Mouse (Mus musculus) limb, embryonic 11.5 days (tissue): Measurements from ENCODE around the gene Cbarp. TPM values are rescaled to one million over a fixed set of nuclear protein-coding genes. Genes with fewer than 3 reads are reported as not detected.
A peak's percentile ranks its signal among the peaks of the same experiment; 100 is the strongest.

ENCODE experiments used
- ATAC-seq: fragments of 200-750 bp; cut with Nextera tagmentation; 2 replicates; pipeline ENCODE4 v1.8.0; 2017; ENCODE audit warnings: low read depth; ENCODE audit not compliant: insufficient number of reproducible peaks, low FRiP score, low TSS enrichment
- DNase-seq: peaks from one replicate; pipeline ENCODE4 v3.0.0-alpha.2; 2015; ENCODE audit warnings: low spot score
- H3K27ac ChIP-seq: fragments of 300-500 bp; sonication (generic); replicated peaks from 2 replicates; pipeline ENCODE4 v1.5.1; 2014; ENCODE audit warnings: low read depth, mild to moderate bottlenecking, low read length
- H3K27me3 ChIP-seq: fragments of 300-500 bp; sonication (generic); 2 replicates; pipeline ENCODE4 v1.6.1; 2014; ENCODE audit warnings: mild to moderate bottlenecking, low read length, mixed read lengths; ENCODE audit not compliant: control insufficient read depth, insufficient read depth
- H3K36me3 ChIP-seq: fragments of 300-500 bp; sonication (generic); 2 replicates; pipeline ENCODE4 v1.6.1; 2014; ENCODE audit warnings: mild to moderate bottlenecking, low read length, moderate library complexity, mixed read lengths; ENCODE audit not compliant: control insufficient read depth, insufficient read depth
- H3K4me1 ChIP-seq: fragments of 300-500 bp; sonication (generic); 2 replicates; pipeline ENCODE4 v1.6.1; 2014; ENCODE audit warnings: low read length, mixed read lengths; ENCODE audit not compliant: control insufficient read depth, insufficient read depth
- H3K4me2 ChIP-seq: fragments of 300-500 bp; sonication (generic); 2 replicates; pipeline ENCODE4 v1.6.1; 2014; ENCODE audit warnings: low read depth, mild to moderate bottlenecking, moderate library complexity; ENCODE audit not compliant: severe bottlenecking
- H3K4me3 ChIP-seq: fragments of 300-500 bp; sonication (generic); 2 replicates; pipeline ENCODE4 v1.5.1; 2014; ENCODE audit warnings: low read depth, low read length
- H3K9ac ChIP-seq: fragments of 300-500 bp; sonication (generic); 2 replicates; pipeline ENCODE4 v1.6.1; 2014; ENCODE audit warnings: mild to moderate bottlenecking, low read length
- H3K9me3 ChIP-seq: fragments of 300-500 bp; sonication (generic); 2 replicates; pipeline ENCODE4 v1.6.1; 2016; ENCODE audit warnings: low read length; ENCODE audit not compliant: control insufficient read depth
- WGBS: fragments of 180-500 bp; shearing (Covaris S2); extraction: QIAGEN DNeasy Blood & Tissue Kit; methylation state at CpG from one replicate; pipeline ENCODE4 v1.1.7; 2014; 5-methylcytosine and 5-hydroxymethylcytosine counted together
- polyA plus RNA-seq: library from polyadenylated mRNA; unstranded; fragments of >200 nt; fragmentation: Nextera tagmentation; extraction: Ambion mirVana; gene quantifications from 2 replicates; pipeline ENCODE4 v1.2.1, GENCODE M21; 2014

The Cbarp gene
- polyA plus RNA-seq, 1 experiment from 2014 or later = 6.5 TPM

DNA sequence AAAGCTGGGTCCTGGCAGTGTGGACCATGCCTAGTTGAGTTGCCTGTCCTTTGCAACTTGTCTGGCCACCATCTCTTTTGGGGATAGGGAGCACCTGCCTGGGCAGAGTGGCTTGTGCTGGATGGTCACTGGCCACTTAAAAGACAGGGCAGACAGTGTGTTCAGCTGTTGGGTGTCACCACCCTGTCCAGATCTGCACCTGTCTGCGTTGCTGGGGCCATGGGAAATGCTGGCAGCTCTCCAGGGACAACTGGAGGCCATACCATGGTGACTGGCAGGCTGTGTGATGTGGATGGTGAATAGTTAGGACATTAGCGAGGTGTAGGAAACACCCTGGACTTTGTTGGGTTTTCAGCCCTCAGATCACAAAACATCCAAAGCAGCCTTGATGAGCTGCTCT lies 20.5 kb downstream of the Cbarp start:
- no peak for DNase-seq
- Histone ChIP-seq H3K36me3 (peaks cover 22% of the 10 kb centered on the region), H3K9ac (no peak overlapping the region), H3K4me1 (peaks cover 14% of the 10 kb centered on the region), H3K27ac (no peak overlapping the region), H3K4me2 (no peak overlapping the region), H3K27me3 (no peaks in the 10 kb centered on the region), H3K4me3 (no peak overlapping the region), H3K9me3 (no peaks in the 10 kb centered on the region)
- 91% methylated on average over 2 of the region's 2 CpGs for WGBS
- ATAC-seq = no peak

DNA sequence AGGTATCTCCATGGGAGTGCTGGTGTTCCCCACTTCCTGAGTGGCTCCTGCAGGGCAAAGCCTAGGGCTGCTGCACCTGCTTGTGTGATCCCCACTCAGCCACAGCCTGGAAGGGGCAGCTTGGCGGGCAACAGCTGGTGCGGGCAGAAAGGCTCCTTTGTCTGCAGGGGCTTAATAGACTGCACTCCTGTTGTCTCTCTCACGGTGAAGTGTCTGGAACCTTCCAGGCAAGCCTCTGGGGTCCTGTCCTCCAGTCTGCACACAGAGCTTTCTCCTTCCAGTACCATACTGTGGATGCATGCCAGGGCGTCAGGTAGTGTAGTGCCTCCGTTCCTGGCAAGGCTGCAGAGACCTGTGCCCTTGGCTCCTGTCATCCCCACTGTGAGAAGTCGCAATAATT lies 22.1 kb downstream of the Cbarp start:
- DNase-seq = no peak
- no peak overlapping the region for H3K27ac ChIP-seq
- no peak for ATAC-seq
- no peaks in the 10 kb centered on the region for H3K27me3 ChIP-seq
- H3K9me3 ChIP-seq = no peaks in the 10 kb centered on the region
- peaks cover 18% of the 10 kb centered on the region for H3K36me3 ChIP-seq
- peaks cover 14% of the 10 kb centered on the region for H3K4me1 ChIP-seq
- peak overlapping the region; percentile 89 for H3K4me2 ChIP-seq
- no peak overlapping the region; the same call in 1 of the 2 replicates for H3K9ac ChIP-seq
- WGBS = 86% methylated on average over 6 of the region's 6 CpGs
- H3K4me3 ChIP-seq = no peak overlapping the region; the same call in 1 of the 2 replicates

DNA sequence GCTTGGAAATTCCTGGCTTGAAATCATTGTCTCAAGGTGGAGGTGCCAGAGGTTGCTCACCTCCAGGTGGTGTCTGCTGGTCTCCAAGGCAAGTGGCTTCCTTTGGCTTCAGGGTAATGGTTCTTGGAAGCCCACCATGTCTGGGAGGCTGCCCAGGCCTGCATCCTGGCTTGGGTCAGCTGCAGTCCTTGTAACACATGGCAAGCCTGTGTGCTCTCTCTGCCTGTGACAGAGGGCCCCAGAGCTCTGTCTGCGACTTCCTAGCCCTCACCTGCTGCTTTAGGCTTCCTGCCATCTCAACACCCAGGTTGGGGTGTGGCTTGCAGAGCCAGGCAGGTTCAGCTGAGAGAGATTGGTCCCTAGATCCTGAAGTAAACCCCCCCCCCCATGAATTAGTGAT lies 22.9 kb downstream of the Cbarp start:
- Histone ChIP-seq H3K4me3 (peak overlapping the region; percentile 85), H3K36me3 (peaks cover 17% of the 10 kb centered on the region), H3K4me2 (peak overlapping the region; percentile 89), H3K9me3 (no peaks in the 10 kb centered on the region), H3K27ac (no peak overlapping the region), H3K27me3 (no peaks in the 10 kb centered on the region), H3K9ac (peak overlapping the region; percentile 92), H3K4me1 (peaks cover 14% of the 10 kb centered on the region)
- 55% methylated on average over 1 of the region's 1 CpGs for WGBS
- ATAC-seq (no peak), DNase-seq (no peak)

DNA sequence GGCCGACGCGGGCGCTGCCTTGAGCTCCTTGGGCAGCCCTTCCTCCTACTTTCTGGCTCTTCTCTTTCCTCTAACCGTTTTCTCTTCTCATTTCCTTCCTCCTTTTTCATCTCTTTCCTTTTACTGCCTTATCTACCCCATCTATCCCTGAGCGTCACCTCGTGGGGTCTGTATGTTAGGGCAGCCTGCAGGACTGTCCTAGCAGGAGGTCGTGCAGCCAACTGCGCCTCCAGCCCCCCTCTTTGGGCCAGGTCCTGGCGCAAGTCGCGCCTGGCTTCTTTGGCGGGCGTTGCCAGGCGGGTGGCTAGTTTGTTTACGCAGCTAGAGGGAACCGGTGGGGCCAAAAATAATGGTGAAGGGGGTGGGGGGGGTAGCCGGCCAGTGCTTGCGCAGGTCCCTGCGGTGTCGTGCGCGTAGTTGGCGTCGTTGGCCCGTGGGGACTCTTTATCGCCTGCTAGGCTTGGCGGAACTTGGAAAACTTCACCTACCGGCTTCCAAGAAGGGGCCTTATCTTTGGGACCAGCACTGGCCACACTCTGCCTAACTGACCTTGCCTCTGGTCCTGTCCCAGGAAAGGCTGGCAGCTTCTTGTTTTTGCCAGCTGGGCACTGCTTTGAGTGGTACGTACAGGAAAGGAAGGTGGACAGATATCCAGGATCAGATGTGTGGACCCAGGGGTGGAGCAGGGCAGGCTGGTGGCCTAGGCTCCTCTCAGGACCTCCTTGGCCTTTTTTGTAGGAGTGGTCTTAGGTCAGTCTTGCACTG lies 23.5 kb downstream of the Cbarp start:
- H3K4me2 ChIP-seq = peak overlapping the region; percentile 89
- 3% methylated on average over 30 of the region's 30 CpGs for WGBS
- peaks cover 14% of the 10 kb centered on the region for H3K4me1 ChIP-seq
- peak overlapping the region; percentile 85 for H3K4me3 ChIP-seq
- ATAC-seq = no peak
- peak; percentile 38 for DNase-seq
- peaks cover 17% of the 10 kb centered on the region for H3K36me3 ChIP-seq
- peak overlapping the region; percentile 92 for H3K9ac ChIP-seq
- H3K27me3 ChIP-seq = no peaks in the 10 kb centered on the region
- no peak overlapping the region; the same call in 1 of the 2 replicates for H3K27ac ChIP-seq
- H3K9me3 ChIP-seq = no peaks in the 10 kb centered on the region

DNA sequence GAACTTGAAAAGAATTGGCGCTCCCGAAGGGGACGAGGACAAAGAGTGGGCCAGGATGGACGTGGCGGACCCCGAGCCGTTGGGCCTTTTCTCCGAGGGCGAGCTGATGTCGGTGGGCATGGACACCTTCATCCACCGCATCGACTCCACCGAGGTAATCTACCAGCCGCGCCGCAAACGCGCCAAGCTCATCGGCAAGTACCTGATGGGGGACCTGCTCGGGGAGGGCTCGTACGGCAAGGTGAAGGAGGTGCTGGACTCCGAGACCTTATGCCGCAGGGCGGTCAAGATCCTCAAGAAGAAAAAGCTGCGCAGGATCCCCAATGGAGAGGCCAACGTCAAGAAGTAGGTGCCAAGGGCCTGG lies 24.1 kb downstream of the Cbarp start:
- under 1% methylated on average over 27 of the region's 27 CpGs for WGBS
- H3K36me3 ChIP-seq = peaks cover 11% of the 10 kb centered on the region
- H3K9ac ChIP-seq = peak overlapping the region; percentile 92
- H3K4me2 ChIP-seq = peak overlapping the region; percentile 89
- ATAC-seq (no peak), DNase-seq (peak; percentile 50)
- H3K9me3 ChIP-seq = no peaks in the 10 kb centered on the region
- no peak overlapping the region; the same call in 1 of the 2 replicates for H3K27ac ChIP-seq
- no peaks in the 10 kb centered on the region for H3K27me3 ChIP-seq
- peaks cover 14% of the 10 kb centered on the region for H3K4me1 ChIP-seq
- peak overlapping the region; percentile 85 for H3K4me3 ChIP-seq

DNA sequence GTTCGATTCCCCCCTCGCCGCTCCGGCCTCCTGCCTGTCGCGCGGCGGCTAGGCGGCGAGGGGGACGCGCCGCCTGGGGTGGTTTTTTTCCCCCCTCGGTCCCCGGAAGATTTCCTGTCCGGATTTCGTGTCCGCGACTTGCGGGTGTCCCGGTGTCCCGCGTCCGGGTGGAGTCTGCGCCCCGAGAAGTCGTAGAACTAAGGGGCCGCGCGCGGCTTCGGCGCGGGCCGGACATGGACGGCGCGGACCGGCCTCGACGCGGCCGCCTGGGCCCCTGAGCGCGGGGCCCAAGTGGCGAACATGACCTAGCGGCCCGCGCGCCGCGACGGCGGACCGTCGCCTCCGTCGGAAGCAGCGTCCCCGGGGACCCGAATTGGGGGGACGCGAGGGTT lies 24.7 kb downstream of the Cbarp start:
- Histone ChIP-seq H3K9me3 (no peaks in the 10 kb centered on the region), H3K27me3 (no peaks in the 10 kb centered on the region), H3K9ac (peak overlapping the region; percentile 92), H3K4me2 (peak overlapping the region; percentile 89), H3K4me1 (peaks cover 14% of the 10 kb centered on the region), H3K27ac (peak overlapping the region; percentile 64), H3K36me3 (peaks cover 11% of the 10 kb centered on the region), H3K4me3 (peak overlapping the region; percentile 85)
- under 1% methylated on average over 63 of the region's 63 CpGs for WGBS
- DNase-seq = no peak
- no peak for ATAC-seq

DNA sequence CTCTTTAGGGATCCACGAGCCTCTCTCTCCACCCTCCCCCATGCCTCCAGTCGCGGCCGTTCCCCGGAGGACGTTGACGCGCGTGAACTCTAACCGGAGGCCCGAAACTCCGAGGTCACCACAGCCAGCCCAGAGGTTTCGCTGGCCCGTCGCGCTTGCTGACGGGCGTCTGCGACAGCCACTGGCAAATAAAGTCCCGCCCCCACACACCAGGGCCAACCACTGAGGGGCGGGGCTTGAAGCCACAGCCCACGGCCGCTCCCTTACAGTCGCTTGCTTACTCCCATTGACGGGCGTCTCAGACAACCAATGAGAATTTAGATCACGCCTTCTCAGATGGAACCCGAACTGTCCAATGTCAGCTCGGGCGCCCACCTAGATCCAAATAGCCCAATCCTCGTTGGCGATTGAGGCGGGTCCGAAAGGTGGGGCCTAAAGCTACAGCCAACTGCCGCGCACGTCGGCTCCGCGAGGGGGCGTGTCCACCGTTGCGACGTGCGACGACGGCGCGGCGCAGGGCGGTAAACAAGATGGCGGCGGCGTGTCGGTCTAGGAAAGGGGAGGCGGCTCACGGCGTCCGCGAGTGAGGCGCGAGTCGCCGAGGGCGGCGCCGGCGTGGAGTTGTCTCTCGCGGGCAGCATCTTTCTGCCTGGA lies 25.2 kb downstream of the Cbarp start, which contains the start of gene Stk11:
Gene Stk11, plus strand, starts transcription at position 514 of the 654 bp plus-strand sequence.
- peak within 1 kb of the TSS; percentile 89 for H3K4me2 ChIP-seq
- peaks cover 7% of the 10 kb centered on the region for H3K36me3 ChIP-seq
- peaks cover 14% of the 10 kb centered on the region for H3K4me1 ChIP-seq
- peak within 1 kb of the TSS; percentile 64 for H3K27ac ChIP-seq
- H3K4me3 ChIP-seq = peak within 1 kb of the TSS; percentile 85
- no peaks in the 10 kb centered on the region for H3K9me3 ChIP-seq
- H3K27me3 ChIP-seq = no peaks in the 10 kb centered on the region
- under 1% methylated on average over 70 of the region's 70 CpGs for WGBS
- ATAC-seq = peak; percentile 97
- H3K9ac ChIP-seq = peak within 1 kb of the TSS; percentile 92
- DNase-seq = peak; percentile 100

DNA sequence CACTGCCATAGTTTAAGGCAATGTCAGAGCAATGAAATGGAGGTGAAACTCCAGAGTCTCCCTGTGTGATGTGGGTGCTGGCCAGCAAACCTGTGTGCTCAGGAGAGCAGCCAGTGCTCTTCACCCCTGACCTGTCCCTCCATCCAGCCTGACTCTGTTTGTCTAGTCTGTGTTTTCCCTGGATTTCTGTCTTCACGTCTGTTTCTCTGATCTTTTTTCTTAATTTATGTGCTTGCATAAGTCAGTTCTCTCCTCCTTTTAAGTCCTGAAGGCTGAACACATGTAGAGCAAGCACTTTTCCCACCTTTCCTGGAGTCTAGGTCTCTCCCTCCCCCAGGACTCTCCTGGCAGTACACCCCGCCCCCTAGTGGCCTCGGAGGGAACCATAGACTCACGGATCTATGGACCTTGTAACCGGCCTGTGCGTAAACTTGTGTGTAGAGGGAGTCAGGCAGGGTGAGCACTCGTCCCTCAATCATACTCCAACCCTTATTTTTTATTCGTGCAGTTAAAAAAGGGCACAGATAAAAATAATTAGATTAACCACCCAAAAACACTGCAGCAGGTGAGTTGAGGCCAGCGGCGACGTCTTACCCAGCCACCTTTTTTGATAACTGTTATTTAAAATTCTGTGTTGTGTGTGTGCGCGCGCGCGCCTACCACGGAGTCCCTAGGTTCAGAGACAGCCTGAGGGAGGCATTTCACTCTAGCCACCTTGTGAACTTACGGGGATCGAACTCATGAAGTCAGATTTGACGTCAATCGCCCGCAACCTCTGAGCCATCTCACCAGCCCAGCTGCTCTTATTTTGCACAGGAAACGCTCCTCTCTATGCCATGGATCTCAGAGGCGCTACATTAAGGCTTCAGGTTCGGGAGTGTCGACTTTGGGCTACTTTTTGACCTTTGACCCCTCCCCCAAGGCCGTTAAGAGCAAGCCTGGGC lies 26.0 kb downstream of the Cbarp start:
- Histone ChIP-seq H3K4me3 (peak overlapping the region; percentile 85), H3K27me3 (no peaks in the 10 kb centered on the region), H3K27ac (peak overlapping the region; percentile 53), H3K9ac (peak overlapping the region; percentile 48), H3K4me2 (peak overlapping the region; percentile 52), H3K36me3 (no peaks in the 10 kb centered on the region; the same call in 1 of the 2 replicates), H3K4me1 (peaks cover 14% of the 10 kb centered on the region), H3K9me3 (no peaks in the 10 kb centered on the region)
- WGBS = 2% methylated on average over 27 of the region's 27 CpGs
- ATAC-seq (peak; percentile 33; the same call in 1 of the 2 replicates), DNase-seq (peak; percentile 97)
